Mouse (Mus musculus): ENCODE data around the gene Prss50. TPM values are rescaled to one million over a fixed set of nuclear protein-coding genes. Genes with fewer than 3 reads are reported as not detected.

Gene Prss50
- polyA plus RNA-seq, 1 experiment from 2014 or later, result 0.31 TPM

GRCm38 (mm10) chr9:110834411-110834810, 23.4 kb upstream of the Prss50 start, which contains the start of gene Prss45:
Gene Prss45 (plus strand): TSS chr9:110834588.
- H3K4me2 ChIP-seq (replicated peaks), result peak within 1 kb of the TSS; percentile 15; the same call in 1 of the 2 replicates
- no peaks in the 10 kb centered on the region for H3K4me1 ChIP-seq (replicated peaks; ENCODE audit: control insufficient read depth, insufficient read depth, low read length)
- H3K9me3 ChIP-seq (ENCODE audit: control insufficient read depth, low read length), result no peaks in the 10 kb centered on the region
- H3K9ac ChIP-seq, result no peak within 1 kb of the TSS
- H3K27ac ChIP-seq, result no peak within 1 kb of the TSS
- 83% methylated on average over 19 of the region's 19 CpGs for whole genome bisulfite sequencing
- ATAC-seq (ENCODE audit: low FRiP score) (no peak), DNase-seq (ENCODE audit: low spot score) (no peak)
- H3K36me3 ChIP-seq (replicated peaks; ENCODE audit: control insufficient read depth, insufficient read depth), result no peaks in the 10 kb centered on the region
- H3K4me3 ChIP-seq (replicated peaks; ENCODE audit: low read length), result no peak within 1 kb of the TSS
- no peaks in the 10 kb centered on the region for H3K27me3 ChIP-seq (ENCODE audit: control insufficient read depth, insufficient read depth, low read length)

DNA sequence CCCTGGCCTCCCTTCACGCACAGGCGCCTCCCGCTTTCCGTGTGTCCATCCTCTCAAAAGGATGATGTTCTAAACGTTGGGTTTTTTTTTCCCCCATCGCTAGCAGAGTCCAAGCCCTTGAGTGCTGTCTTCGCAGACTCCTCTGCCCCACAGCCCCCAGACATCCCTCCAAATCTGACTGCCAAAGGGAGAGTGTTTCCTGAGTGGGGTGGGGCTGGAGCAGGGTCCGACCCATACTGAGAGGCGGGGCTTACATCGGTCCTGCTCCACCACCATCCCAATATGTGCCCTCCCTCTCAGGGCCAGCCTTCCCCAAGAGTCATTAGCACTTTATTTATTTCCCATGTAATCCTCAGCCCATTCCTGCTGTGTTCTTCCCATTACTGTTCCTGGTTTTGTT, 22.8 kb upstream of the Prss50 start:
- Histone ChIP-seq H3K27ac (no peak overlapping the region), H3K4me2 (replicated peaks) (peak overlapping the region; percentile 15; the same call in 1 of the 2 replicates), H3K9me3 (ENCODE audit: control insufficient read depth, low read length) (no peaks in the 10 kb centered on the region), H3K9ac (no peak overlapping the region), H3K4me3 (replicated peaks; ENCODE audit: low read length) (no peak overlapping the region), H3K4me1 (replicated peaks; ENCODE audit: control insufficient read depth, insufficient read depth, low read length) (no peaks in the 10 kb centered on the region), H3K27me3 (ENCODE audit: control insufficient read depth, insufficient read depth, low read length) (no peaks in the 10 kb centered on the region), H3K36me3 (replicated peaks; ENCODE audit: control insufficient read depth, insufficient read depth) (no peaks in the 10 kb centered on the region)
- WGBS, result 35% methylated on average over 10 of the region's 10 CpGs
- ATAC-seq (ENCODE audit: low FRiP score) (no peak), DNase-seq (ENCODE audit: low spot score) (no peak)

GRCm38 (mm10) chr9:110836112-110836511, 21.7 kb upstream of the Prss50 start:
- ATAC-seq (ENCODE audit: low FRiP score), result no peak
- H3K36me3 ChIP-seq (replicated peaks; ENCODE audit: control insufficient read depth, insufficient read depth), result no peaks in the 10 kb centered on the region
- WGBS, result 48% methylated on average over 2 of the region's 2 CpGs
- no peak overlapping the region for H3K27ac ChIP-seq
- no peak overlapping the region for H3K4me3 ChIP-seq (replicated peaks; ENCODE audit: low read length)
- H3K4me1 ChIP-seq (replicated peaks; ENCODE audit: control insufficient read depth, insufficient read depth, low read length), result no peaks in the 10 kb centered on the region
- no peak overlapping the region for H3K9ac ChIP-seq
- no peak for DNase-seq (ENCODE audit: low spot score)
- no peaks in the 10 kb centered on the region for H3K9me3 ChIP-seq (ENCODE audit: control insufficient read depth, low read length)
- no peak overlapping the region for H3K4me2 ChIP-seq (replicated peaks)
- H3K27me3 ChIP-seq (ENCODE audit: control insufficient read depth, insufficient read depth, low read length), result no peaks in the 10 kb centered on the region

DNA sequence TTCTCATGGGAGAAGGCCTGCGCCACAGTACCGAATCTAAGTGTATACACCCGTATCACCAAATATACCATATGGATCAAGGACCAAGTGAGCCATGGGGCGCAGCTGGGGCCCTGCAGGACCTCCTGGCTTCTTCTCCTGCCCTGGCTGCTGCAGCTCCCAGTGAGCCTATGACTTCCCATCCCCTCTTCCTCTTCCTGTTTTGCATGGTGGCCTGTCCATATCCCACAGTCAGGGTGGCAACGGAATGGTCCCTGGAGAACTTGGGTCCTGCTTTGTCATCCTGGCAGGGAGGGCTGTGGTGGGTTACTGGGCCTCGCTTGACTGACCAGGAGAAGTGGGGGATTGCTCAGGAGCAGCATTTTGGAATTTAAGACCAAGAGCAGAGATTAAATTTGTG, 16.9 kb upstream of the Prss50 start:
- H3K27me3 ChIP-seq (ENCODE audit: control insufficient read depth, insufficient read depth, low read length), result no peaks in the 10 kb centered on the region
- no peaks in the 10 kb centered on the region for H3K4me1 ChIP-seq (replicated peaks; ENCODE audit: control insufficient read depth, insufficient read depth, low read length)
- H3K4me2 ChIP-seq (replicated peaks), result no peak overlapping the region
- H3K9ac ChIP-seq, result no peak overlapping the region
- 65% methylated on average over 6 of the region's 6 CpGs for WGBS
- ATAC-seq (ENCODE audit: low FRiP score) (no peak), DNase-seq (ENCODE audit: low spot score) (no peak)
- H3K4me3 ChIP-seq (replicated peaks; ENCODE audit: low read length), result no peak overlapping the region
- no peaks in the 10 kb centered on the region for H3K36me3 ChIP-seq (replicated peaks; ENCODE audit: control insufficient read depth, insufficient read depth)
- H3K9me3 ChIP-seq (ENCODE audit: control insufficient read depth, low read length), result no peaks in the 10 kb centered on the region
- H3K27ac ChIP-seq, result no peak overlapping the region

DNA sequence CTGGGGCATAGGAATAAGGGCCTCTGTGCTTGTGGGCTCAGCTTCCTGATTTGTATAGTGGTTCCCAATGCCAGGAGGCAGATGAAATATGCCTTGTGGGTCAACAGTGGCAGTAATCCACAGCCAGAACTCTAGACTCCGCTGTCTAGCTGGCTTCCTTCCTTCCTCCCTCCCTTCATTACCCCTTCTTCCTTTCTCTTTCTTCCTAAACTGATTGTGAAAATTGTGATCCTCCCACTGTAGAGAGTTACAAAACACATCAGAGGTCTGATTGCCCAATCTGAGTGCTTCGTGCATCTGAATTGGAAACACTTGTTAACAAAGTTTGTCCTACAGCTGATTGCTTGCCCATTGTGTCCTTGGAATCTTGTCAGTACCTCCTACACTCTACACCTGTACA, 16.3 kb upstream of the Prss50 start:
- Histone ChIP-seq H3K27ac (no peak overlapping the region), H3K27me3 (ENCODE audit: control insufficient read depth, insufficient read depth, low read length) (no peaks in the 10 kb centered on the region), H3K4me3 (replicated peaks; ENCODE audit: low read length) (no peak overlapping the region), H3K4me2 (replicated peaks) (no peak overlapping the region), H3K4me1 (replicated peaks; ENCODE audit: control insufficient read depth, insufficient read depth, low read length) (no peaks in the 10 kb centered on the region), H3K9ac (no peak overlapping the region), H3K36me3 (replicated peaks; ENCODE audit: control insufficient read depth, insufficient read depth) (no peaks in the 10 kb centered on the region), H3K9me3 (ENCODE audit: control insufficient read depth, low read length) (no peaks in the 10 kb centered on the region)
- 97% methylated on average over 2 of the region's 2 CpGs for WGBS
- DNase-seq (ENCODE audit: low spot score), result no peak
- ATAC-seq (ENCODE audit: low FRiP score), result no peak

DNA sequence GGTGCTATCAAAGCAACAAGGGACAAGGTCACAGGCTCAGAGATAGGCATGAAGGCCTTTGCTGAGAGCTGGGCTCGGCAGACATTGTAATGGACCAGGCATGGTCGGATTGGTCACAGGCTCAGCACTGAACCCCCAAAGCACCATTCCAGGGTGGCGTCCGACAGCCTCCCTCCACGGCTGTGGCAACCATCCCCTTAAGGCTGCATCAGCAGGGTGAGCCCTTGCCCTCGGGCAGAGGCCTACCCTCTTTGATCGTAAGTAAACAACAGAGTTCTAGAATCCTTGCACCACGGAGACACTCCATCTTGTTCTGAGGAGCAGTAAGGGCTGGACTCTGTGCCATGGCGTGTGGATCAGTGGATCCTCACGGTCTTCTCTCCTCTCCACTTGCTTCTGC, 13.6 kb upstream of the Prss50 start, which contains the start of gene Prss46:
Gene Prss46 (plus strand): TSS at position 301 of the 400 bp plus-strand sequence.
- no peaks in the 10 kb centered on the region for H3K4me1 ChIP-seq (replicated peaks; ENCODE audit: control insufficient read depth, insufficient read depth, low read length)

GRCm38 (mm10) chr9:110849162-110849561, 8.6 kb upstream of the Prss50 start:
- Histone ChIP-seq H3K27ac (no peak overlapping the region), H3K9ac (no peak overlapping the region), H3K4me3 (replicated peaks; ENCODE audit: low read length) (no peak overlapping the region), H3K36me3 (replicated peaks; ENCODE audit: control insufficient read depth, insufficient read depth) (no peaks in the 10 kb centered on the region), H3K4me1 (replicated peaks; ENCODE audit: control insufficient read depth, insufficient read depth, low read length) (no peaks in the 10 kb centered on the region), H3K4me2 (replicated peaks) (no peak overlapping the region), H3K9me3 (ENCODE audit: control insufficient read depth, low read length) (no peaks in the 10 kb centered on the region), H3K27me3 (ENCODE audit: control insufficient read depth, insufficient read depth, low read length) (no peaks in the 10 kb centered on the region)
- DNase-seq (ENCODE audit: low spot score), result no peak
- 80% methylated on average over 7 of the region's 7 CpGs for WGBS
- ATAC-seq (ENCODE audit: low FRiP score), result no peak

More for the DNA sequence above, 13.6 kb upstream of the Prss50 start, which contains the start of gene Prss46:
- no peak within 1 kb of the TSS for H3K4me2 ChIP-seq (replicated peaks)
- H3K27ac ChIP-seq, result no peak within 1 kb of the TSS
- DNase-seq (ENCODE audit: low spot score), result no peak
- no peaks in the 10 kb centered on the region for H3K27me3 ChIP-seq (ENCODE audit: control insufficient read depth, insufficient read depth, low read length)
- no peak for ATAC-seq (ENCODE audit: low FRiP score)
- H3K9me3 ChIP-seq (ENCODE audit: control insufficient read depth, low read length), result no peaks in the 10 kb centered on the region
- H3K9ac ChIP-seq, result no peak within 1 kb of the TSS
- H3K4me3 ChIP-seq (replicated peaks; ENCODE audit: low read length), result no peak within 1 kb of the TSS
- 87% methylated on average over 10 of the region's 10 CpGs for WGBS
- H3K36me3 ChIP-seq (replicated peaks; ENCODE audit: control insufficient read depth, insufficient read depth), result no peaks in the 10 kb centered on the region

GRCm38 (mm10) chr9:110855903-110856302, 1.9 kb upstream of the Prss50 start:
- no peak overlapping the region for H3K4me3 ChIP-seq (replicated peaks; ENCODE audit: low read length)
- WGBS, result 72% methylated on average over 7 of the region's 7 CpGs

DNA sequence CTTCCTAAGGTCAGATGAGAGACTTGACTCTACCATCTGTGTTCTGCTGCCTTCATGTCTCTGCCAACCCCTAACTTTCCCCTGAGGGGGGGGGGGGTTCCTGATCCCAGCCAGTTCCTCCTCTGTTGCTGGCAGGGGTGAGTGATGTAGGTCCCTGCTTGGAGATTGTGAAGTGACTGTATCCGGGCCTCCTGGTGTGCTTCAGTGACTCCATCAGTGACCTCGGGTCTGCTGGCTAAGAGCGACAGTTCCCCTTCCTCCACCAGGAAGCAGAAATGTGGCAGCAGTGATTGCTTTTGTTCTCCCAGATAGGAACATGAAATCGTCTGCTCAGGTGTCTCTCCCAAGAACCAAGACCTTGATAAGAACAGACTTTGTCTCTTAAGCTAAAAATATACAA, 847 bp upstream of the Prss50 start:
- H3K4me2 ChIP-seq (replicated peaks), result no peak overlapping the region
- H3K9me3 ChIP-seq (ENCODE audit: control insufficient read depth, low read length), result no peaks in the 10 kb centered on the region
- no peak overlapping the region for H3K9ac ChIP-seq
- no peaks in the 10 kb centered on the region for H3K36me3 ChIP-seq (replicated peaks; ENCODE audit: control insufficient read depth, insufficient read depth)
- H3K4me1 ChIP-seq (replicated peaks; ENCODE audit: control insufficient read depth, insufficient read depth, low read length), result peaks cover 7% of the 10 kb centered on the region; the same call in 1 of the 2 replicates
- 64% methylated on average over 4 of the region's 4 CpGs for WGBS
- H3K27me3 ChIP-seq (ENCODE audit: control insufficient read depth, insufficient read depth, low read length), result peaks cover 11% of the 10 kb centered on the region; the same call in 1 of the 2 replicates
- H3K4me3 ChIP-seq (replicated peaks; ENCODE audit: low read length), result no peak overlapping the region
- DNase-seq (ENCODE audit: low spot score) (no peak), ATAC-seq (ENCODE audit: low FRiP score) (no peak)
- no peak overlapping the region for H3K27ac ChIP-seq

More at GRCm38 (mm10) chr9:110855903-110856302, 1.9 kb upstream of the Prss50 start:
- DNase-seq (ENCODE audit: low spot score) (no peak), ATAC-seq (ENCODE audit: low FRiP score) (no peak)
- Histone ChIP-seq H3K9me3 (ENCODE audit: control insufficient read depth, low read length) (no peaks in the 10 kb centered on the region), H3K4me2 (replicated peaks) (no peak overlapping the region), H3K27me3 (ENCODE audit: control insufficient read depth, insufficient read depth, low read length) (peaks cover 11% of the 10 kb centered on the region; the same call in 1 of the 2 replicates), H3K36me3 (replicated peaks; ENCODE audit: control insufficient read depth, insufficient read depth) (no peaks in the 10 kb centered on the region), H3K4me1 (replicated peaks; ENCODE audit: control insufficient read depth, insufficient read depth, low read length) (peaks cover 7% of the 10 kb centered on the region; the same call in 1 of the 2 replicates), H3K9ac (no peak overlapping the region), H3K27ac (no peak overlapping the region)

DNA sequence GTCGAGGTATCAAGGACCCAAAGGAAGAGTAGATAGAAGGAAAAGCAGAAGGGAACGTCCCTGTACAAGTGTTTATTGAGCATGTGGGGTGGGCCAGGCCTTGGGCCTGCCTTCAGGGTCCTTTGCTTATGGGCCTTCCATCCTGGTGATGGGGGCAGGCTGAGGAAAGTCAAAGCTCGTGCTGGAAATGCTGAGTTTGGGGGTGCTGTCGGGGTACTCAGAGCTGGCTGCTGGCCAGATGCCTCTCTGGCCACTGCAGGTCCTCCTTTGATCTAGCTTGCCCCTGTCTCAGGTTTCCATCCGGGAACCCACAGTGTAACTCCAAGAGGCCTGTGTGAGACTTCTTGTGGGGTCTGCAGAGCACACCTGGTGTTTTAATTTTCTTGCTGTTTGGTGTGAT, 756 bp downstream of the Prss50 start:
- Histone ChIP-seq H3K27ac (no peak overlapping the region), H3K9ac (no peak overlapping the region), H3K4me3 (replicated peaks; ENCODE audit: low read length) (no peak overlapping the region), H3K27me3 (ENCODE audit: control insufficient read depth, insufficient read depth, low read length) (peaks cover 11% of the 10 kb centered on the region; the same call in 1 of the 2 replicates), H3K9me3 (ENCODE audit: control insufficient read depth, low read length) (no peaks in the 10 kb centered on the region), H3K4me2 (replicated peaks) (no peak overlapping the region), H3K36me3 (replicated peaks; ENCODE audit: control insufficient read depth, insufficient read depth) (no peaks in the 10 kb centered on the region), H3K4me1 (replicated peaks; ENCODE audit: control insufficient read depth, insufficient read depth, low read length) (peaks cover 7% of the 10 kb centered on the region; the same call in 1 of the 2 replicates)
- DNase-seq (ENCODE audit: low spot score) (no peak), ATAC-seq (ENCODE audit: low FRiP score) (no peak)
- WGBS, result 67% methylated on average over 5 of the region's 5 CpGs
